Mouse (Mus musculus) c-Kit-negative CD71-positive TER-119-positive erythroid progenitor cells, embryonic 14.5 days (primary cell): ENCODE results near the gene Rora.

ENCODE experiments used
- DNase-seq: peaks from one replicate; pipeline ENCODE4 v3.0.0-alpha.2; 2013; ENCODE audit warnings: low read depth, low spot score

The Rora gene

DNA sequence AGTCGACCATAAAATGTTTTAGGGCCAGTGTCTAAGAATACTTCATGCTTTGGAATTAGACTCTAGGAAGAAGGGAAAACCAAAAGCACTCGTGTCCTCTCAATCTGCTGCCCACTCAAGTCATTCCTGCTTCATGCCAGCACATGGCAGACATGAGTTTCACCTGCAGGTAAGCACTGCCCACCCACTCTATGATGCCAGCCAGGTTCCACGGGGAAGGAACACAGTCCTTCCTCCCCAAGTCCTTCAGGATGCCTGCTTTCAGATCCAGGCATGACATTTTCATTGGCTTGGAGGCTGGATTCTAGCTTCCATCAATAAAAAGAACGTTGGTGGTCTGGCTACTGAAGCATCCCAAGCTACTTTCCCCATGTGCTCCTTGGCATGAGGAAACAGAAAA is 166.4 kb downstream of the Rora start:
- no peak for DNase-seq

DNA sequence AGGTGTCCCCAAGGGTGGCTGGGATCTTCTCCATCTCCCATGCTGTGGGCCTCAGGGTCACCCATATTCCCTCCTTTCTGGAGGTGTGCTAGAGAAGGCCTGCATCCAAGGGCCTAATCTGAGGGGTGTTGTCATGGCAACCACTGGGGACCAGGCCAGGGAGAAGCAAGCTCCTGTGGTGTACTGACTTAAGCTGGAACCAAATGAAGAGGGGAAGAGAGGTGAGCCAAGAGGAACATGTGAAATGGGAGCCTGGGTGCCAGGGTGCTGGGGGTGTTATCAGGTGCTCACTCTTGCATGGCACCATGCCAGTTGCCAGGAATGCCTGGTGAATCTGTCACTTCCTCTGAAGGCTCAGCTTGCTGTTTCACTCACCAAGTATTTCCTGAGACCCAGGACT is 166.9 kb downstream of the Rora start:
- no peak for DNase-seq

GRCm38 (mm10) chr9:68821388-68821787 is 167.8 kb downstream of the Rora start:
- DNase-seq: no peak

DNA sequence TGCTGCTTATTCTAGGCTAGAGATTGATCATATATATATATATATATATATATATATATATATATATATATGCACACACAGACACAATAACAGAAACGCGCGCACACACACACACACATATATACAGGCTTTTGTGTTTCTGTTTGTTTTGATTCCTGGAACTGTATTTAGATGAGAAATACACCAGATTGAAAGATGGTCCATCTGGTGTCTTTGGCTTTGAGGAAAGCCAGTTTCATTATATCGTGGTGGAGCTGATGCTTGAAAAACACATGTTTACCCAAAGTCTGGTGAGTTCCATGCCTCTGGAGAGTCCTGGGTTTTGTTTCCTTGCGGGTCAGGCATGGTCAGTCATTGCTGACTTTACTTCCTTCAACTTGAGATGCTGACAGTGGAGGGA is 169.7 kb downstream of the Rora start:
- DNase-seq: no peak

DNA sequence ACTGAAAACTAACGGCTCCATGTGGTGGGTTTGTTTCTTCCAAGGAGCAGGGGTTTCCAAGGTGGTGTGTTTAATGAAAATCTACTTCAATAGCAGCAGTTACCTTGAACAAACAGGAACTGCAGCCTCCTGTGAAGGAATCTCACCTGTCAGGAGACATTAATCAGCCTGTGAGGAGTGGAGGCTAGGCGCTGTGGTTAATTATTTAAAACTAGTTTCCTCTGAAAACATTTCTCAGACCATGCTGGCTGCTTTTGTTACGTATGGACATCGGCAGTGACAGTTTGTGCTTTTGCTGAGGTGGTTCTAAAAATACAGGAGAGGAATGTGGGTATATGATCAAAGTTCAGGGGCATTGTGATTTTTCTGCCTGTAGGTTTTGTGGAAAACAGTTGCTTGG is 171.5 kb downstream of the Rora start:
- no peak for DNase-seq

- DNase-seq: no peak
These were observed 172.3 kb downstream of the Rora start for GRCm38 (mm10) chr9:68825841-68826240.

DNA sequence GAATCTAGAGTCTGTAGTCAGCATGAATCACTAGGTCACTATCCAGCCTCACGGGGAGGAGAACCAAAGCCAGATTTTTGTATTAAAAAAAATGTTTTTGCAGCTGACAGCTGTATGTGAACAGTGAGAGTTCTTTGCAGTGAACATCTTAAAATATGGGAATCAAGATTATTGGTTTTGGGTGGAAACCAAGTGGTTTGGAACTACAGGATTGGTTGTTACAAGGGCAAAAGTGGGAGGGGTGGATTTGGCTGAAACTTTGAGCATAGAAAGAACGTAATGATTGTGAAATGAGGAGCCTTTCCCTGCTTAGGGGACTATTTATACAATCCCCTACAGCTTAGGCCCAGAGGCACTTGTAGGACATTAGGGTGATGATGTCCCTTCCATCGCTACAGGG is 173.9 kb downstream of the Rora start:
- DNase-seq: no peak

GRCm38 (mm10) chr9:68829903-68830302 is 176.3 kb downstream of the Rora start:
- no peak for DNase-seq

DNA sequence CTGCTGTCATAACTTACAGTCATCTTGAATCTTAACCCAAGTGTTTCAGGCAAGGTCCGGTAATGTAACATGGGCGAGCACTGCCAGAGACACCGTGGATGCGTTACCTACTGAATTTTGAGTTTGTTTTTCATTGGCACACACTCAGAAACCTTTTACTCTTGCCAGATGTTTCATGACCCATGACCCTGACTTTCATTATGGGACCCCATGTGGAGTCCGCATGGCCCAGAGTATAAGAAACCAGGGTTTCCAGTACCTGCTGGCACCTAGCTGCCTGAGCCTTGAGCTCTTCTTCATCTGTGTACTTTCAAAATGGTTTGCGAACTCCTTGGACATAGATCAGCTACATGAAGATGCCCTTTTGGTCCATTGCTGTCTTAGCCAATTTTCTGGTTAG is 179.7 kb downstream of the Rora start:
- DNase-seq: no peak

GRCm38 (mm10) chr9:68835037-68835649 is 181.6 kb downstream of the Rora start:
- no peak for DNase-seq

DNA sequence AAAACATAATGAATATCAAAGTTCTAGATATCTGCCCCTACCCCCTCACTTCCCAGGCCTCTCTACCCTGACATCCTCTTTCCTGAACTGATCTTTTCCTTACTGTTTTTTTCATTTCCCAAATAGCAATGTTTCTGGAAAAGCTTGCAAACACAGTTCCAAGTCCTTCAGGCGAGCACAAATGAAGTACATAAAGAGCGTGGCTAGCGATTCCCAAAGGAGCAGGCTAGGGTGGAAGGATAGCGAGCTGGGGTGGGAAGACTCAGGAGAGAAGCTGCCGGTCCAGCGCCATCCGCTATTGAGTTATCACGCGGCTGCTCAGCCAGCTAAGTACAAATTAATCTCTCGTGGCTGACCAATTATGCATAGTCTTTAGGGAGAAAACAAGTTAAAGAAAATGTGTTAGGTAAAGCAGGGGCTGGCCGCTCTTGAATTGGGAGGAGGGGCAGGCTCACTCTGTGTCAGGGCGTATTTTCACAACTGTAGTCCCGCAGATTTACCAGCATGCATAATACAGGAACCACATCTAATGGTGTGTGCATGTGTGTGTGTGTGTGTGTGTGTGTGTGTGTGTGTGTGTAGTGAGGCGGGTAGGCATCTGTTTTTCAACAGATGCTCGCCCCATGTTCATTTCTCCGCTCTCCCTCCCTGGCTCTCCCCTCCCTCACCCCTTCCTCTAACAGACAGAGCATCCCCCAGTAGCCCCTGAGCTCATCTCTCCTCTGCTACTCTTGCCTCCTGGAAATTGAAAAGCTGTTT is 188.7 kb downstream of the Rora start:
- no peak for DNase-seq

- DNase-seq: no peak
These were observed 192.0 kb downstream of the Rora start for GRCm38 (mm10) chr9:68845556-68845955.

DNA sequence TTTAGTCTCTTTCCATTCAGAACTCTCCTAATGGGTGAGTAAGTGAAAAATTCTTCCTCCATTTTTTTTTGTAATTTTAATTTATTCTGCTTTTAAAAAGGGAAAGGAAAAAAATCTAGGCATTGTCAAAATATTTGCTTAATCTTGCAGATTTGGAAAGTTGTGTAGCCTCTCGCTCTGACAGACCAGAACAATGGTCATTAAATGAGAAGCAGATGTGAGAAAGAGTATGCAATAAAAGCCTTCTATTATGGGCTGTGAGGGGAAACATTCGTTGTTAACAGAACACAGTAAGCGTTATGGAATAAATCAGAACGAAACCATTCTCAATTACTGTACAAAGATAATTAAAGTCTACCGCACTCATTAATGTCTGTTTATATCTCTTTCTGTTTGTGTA is 196.7 kb downstream of the Rora start:
- DNase-seq: no peak

DNA sequence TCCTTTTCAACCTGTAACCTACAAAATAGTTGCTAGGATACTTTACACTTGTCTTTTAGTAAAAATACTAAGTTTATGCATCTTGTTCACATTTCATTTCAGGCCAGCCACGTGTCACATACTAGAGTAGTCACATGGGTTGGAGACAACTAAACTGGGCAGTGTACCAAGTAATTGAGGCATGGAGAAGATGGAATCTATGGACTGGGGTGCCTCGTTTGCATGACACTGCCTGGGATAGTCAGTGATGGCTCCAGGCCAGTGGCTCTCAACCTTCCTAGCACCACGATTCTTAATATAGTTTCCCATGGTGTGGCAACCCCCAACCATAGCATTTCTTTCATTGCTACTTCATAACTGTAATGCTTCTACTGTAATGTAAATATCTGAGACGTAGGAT is 198.6 kb downstream of the Rora start:
- DNase-seq: no peak

- no peak for DNase-seq
These were observed 199.3 kb downstream of the Rora start for GRCm38 (mm10) chr9:68852934-68853333.

DNA sequence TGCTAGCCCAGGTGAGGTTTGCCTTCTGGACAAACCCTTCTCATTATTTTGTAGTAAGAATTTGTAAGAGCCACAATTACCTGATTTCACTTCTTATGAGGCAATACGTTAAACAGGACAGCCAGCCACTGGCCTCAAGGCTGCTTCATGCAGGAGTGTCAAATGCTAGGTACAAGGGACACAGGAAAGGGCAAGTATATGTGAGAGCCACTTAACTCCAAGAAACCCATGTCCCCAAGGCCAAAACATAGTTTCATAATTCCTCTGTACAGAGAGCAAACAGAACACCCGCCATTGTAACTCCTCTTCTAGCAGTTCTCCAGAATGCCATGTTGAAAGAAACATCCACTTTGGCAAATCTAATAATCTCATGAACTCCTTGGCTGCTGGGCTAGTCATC is 205.9 kb downstream of the Rora start:
- no peak for DNase-seq

DNA sequence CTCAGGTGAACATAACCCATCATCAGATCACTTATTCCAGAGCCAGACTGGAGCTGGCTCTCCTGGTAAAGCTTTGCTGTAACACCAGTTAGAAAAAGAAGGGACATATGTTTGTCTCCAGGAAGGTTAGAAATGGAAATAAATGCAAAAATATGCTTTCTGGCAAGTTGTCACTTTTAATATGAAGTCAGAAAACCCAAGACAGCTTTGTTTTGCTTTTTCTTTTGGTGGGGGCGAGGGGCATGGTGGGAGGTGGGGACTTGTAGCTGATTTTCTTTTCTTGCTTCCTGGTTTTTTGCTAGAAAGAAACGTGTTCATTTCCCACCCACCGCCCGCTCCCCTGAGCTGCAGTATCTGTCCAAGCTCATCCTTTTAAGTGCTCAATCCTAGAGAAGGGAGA is 212.7 kb downstream of the Rora start:
- DNase-seq: no peak

DNA sequence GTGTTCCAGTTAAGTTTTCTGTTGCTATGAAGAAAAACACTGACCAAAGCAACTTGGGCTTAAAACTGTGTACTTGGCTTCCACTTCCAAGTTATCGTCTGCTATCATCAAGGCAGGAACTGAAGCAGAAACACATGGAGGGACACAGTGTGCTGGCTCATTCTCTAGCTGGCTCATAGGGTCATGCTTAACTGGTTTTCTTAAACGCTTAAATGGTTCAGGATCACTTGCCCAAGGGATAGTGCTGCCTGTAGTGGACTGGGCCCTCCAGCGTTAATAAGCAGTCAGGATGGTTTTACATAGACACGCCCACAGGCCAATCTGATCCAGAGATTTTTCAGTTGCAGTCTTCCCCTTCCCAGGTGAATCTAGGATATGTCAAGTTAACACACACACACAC is 220.3 kb downstream of the Rora start:
- DNase-seq: no peak

- no peak for DNase-seq
These were observed 221.0 kb downstream of the Rora start for GRCm38 (mm10) chr9:68874544-68874943.

- no peak for DNase-seq
These were observed 222.2 kb downstream of the Rora start for GRCm38 (mm10) chr9:68875791-68876190.

GRCm38 (mm10) chr9:68876289-68876688 is 222.7 kb downstream of the Rora start:
- no peak for DNase-seq

GRCm38 (mm10) chr9:68881896-68882295 is 228.3 kb downstream of the Rora start:
- DNase-seq: no peak

DNA sequence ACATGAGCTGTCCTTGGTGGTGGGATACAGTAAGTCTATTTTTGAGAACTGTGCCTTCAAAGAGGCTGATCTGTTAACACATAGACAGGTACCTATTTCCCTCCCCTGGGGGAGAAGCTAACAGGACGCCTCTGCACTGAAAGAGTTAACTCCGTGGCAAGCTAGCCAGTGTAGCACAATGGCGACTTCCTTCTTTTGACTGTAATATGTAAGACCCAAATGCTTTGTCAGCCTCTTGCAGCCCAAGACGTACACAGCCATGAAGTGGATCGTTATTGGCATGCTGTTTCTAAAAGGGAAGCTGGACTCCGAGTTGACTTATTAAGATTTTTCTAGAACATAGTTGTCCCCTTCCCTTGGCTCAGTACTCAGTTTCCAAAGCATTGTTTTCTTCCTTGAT is 229.4 kb downstream of the Rora start:
- DNase-seq: no peak

- no peak for DNase-seq
These were observed 230.1 kb downstream of the Rora start for GRCm38 (mm10) chr9:68883687-68884086.
